ENCODE assay signal across 8 mouse cellular contexts in genomic region chr10:93588796-93589195, GRCm38 (mm10). TPM values are rescaled to one million over a fixed set of nuclear protein-coding genes. Genes with fewer than 3 reads are reported as not detected.
DNase-seq lines count a peak whose midpoint lies in the region; ATAC-seq and TF ChIP-seq lines count a peak whose summit lies in the region.

No protein-coding gene starts in this region.

- peak overlapping the region; percentile 94 for H3K9ac ChIP-seq in heart, embryonic 12.5 days
- peak overlapping the region; percentile 91 for H3K9ac ChIP-seq in ES-Bruce4 (ENCODE audit: low read depth, poor library complexity, severe bottlenecking)
- peak overlapping the region; percentile 73 for H3K9ac ChIP-seq in forebrain, embryonic 11.5 days (ENCODE audit: low read length)
- peak overlapping the region; percentile 96 for H3K9ac ChIP-seq in liver, embryonic 11.5 days (ENCODE audit: low read depth, low read length)

- H3K4me2 ChIP-seq in heart, embryonic 12.5 days: peak overlapping the region; percentile 94
- peak overlapping the region; percentile 70 for H3K4me2 ChIP-seq in forebrain, embryonic 11.5 days (ENCODE audit: low read depth, low read length, severe bottlenecking)
- peak overlapping the region; percentile 98 for H3K4me2 ChIP-seq in liver, embryonic 11.5 days

- no peak for TF ChIP-seq EP300 in ES-Bruce4 (IDR thresholded peaks at IDR 0.05; ENCODE audit: insufficient read depth, low read depth, low read length)

- H3K36me3 ChIP-seq in heart, embryonic 12.5 days: peaks cover 29% of the 10 kb centered on the region
- H3K36me3 ChIP-seq in ES-Bruce4 (ENCODE audit: control insufficient read depth, insufficient read depth, low read length, poor library complexity, severe bottlenecking): peaks cover 29% of the 10 kb centered on the region
- no peaks in the 10 kb centered on the region; the same call in 1 of the 2 replicates for H3K36me3 ChIP-seq in forebrain, embryonic 11.5 days (ENCODE audit: control insufficient read depth, insufficient read depth, low read length)
- H3K36me3 ChIP-seq in liver, embryonic 11.5 days (ENCODE audit: control insufficient read depth, insufficient read depth, low read length): peaks cover 17% of the 10 kb centered on the region

- 2% methylated on average over 11 of the region's 11 CpGs for WGBS in heart, embryonic 12.5 days
- WGBS in forebrain, embryonic 11.5 days: 2% methylated on average over 11 of the region's 11 CpGs
- WGBS in liver, embryonic 11.5 days: 1% methylated on average over 11 of the region's 11 CpGs

- peaks cover 14% of the 10 kb centered on the region for H3K4me1 ChIP-seq in heart, embryonic 12.5 days (replicated peaks)
- H3K4me1 ChIP-seq in ES-Bruce4 (ENCODE audit: control insufficient read depth, insufficient read depth, low read length): no peaks in the 10 kb centered on the region
- H3K4me1 ChIP-seq in forebrain, embryonic 11.5 days (replicated peaks; ENCODE audit: control insufficient read depth, insufficient read depth, low read length): 0 out of 2 replicates have a peak, but pooled peaks cover 2% of the 10 kb centered on the region
- peaks cover 13% of the 10 kb centered on the region for H3K4me1 ChIP-seq in liver, embryonic 11.5 days (replicated peaks; ENCODE audit: control insufficient read depth, insufficient read depth, low read length)

- peak overlapping the region; percentile 93 for H3K4me3 ChIP-seq in heart, embryonic 12.5 days
- H3K4me3 ChIP-seq in ES-Bruce4 (ENCODE audit: low read depth, low read length): peak overlapping the region; percentile 95
- H3K4me3 ChIP-seq in forebrain, embryonic 11.5 days (ENCODE audit: low read depth, low read length): peak overlapping the region; percentile 61
- H3K4me3 ChIP-seq in liver, embryonic 11.5 days (ENCODE audit: low read depth, low read length): peak overlapping the region; percentile 94

- 0 out of 2 replicates have a peak, but pooled peaks cover 4% of the 10 kb centered on the region for H3K27me3 ChIP-seq in heart, embryonic 12.5 days (replicated peaks)
- no peaks in the 10 kb centered on the region for H3K27me3 ChIP-seq in ES-Bruce4 (ENCODE audit: control insufficient read depth, insufficient read depth, low read length, poor library complexity, severe bottlenecking)
- no peaks in the 10 kb centered on the region for H3K27me3 ChIP-seq in forebrain, embryonic 11.5 days (ENCODE audit: control insufficient read depth, insufficient read depth, low read length)
- no peaks in the 10 kb centered on the region for H3K27me3 ChIP-seq in liver, embryonic 11.5 days (replicated peaks; ENCODE audit: control insufficient read depth, insufficient read depth, low read length)

- H3K27ac ChIP-seq in heart, embryonic 12.5 days (ENCODE audit: poor library complexity, severe bottlenecking): peak overlapping the region; percentile 76
- H3K27ac ChIP-seq in ES-Bruce4 (ENCODE audit: insufficient read depth, low read length): no peak overlapping the region
- H3K27ac ChIP-seq in forebrain, embryonic 11.5 days (ENCODE audit: low read depth, low read length): no peak overlapping the region
- peak overlapping the region; percentile 52 for H3K27ac ChIP-seq in liver, embryonic 11.5 days (ENCODE audit: low read depth, low read length)

- no peaks in the 10 kb centered on the region for H3K9me3 ChIP-seq in heart, embryonic 12.5 days (replicated peaks)
- H3K9me3 ChIP-seq in ES-Bruce4 (replicated peaks; ENCODE audit: control insufficient read depth, insufficient read depth, low read length, poor library complexity, severe bottlenecking): no peaks in the 10 kb centered on the region
- no peaks in the 10 kb centered on the region for H3K9me3 ChIP-seq in forebrain, embryonic 11.5 days (ENCODE audit: control insufficient read depth, low read length)
- H3K9me3 ChIP-seq in liver, embryonic 11.5 days (ENCODE audit: control insufficient read depth, low read length): no peaks in the 10 kb centered on the region

- no peak for ATAC-seq in heart, embryonic 12.5 days (ENCODE audit: insufficient number of reproducible peaks, low FRiP score)
- ATAC-seq in forebrain, embryonic 11.5 days (replicated peaks; ENCODE audit: low FRiP score): peak; percentile 2; the same call in 1 of the 2 replicates
- peak; percentile 40; the same call in 1 of the 2 replicates for ATAC-seq in liver, embryonic 11.5 days (replicated peaks; ENCODE audit: low FRiP score)

- TF ChIP-seq POLR2A in ES-Bruce4 (IDR thresholded peaks at IDR 0.05; ENCODE audit: insufficient read depth, low read length): no peak

- no peak for DNase-seq in heart, adult 9 months (ENCODE audit: low spot score in 2 of 2)
- DNase-seq in forebrain, embryonic 11.5 days (ENCODE audit: low spot score): no peak
- DNase-seq in liver, embryonic 11.5 days (ENCODE audit: low spot score): no peak
- DNase-seq in yolk sac, embryonic 10.5 days (ENCODE audit: low spot score): peak; percentile 11
- DNase-seq in adrenal gland, adult (ENCODE audit: inconsistent age in 2 of 2, low spot score in 1 of 2): no peak
- no peak for DNase-seq in spleen, postnatal 10 days (ENCODE audit: low spot score in 2 of 2)

- no peak for TF ChIP-seq CTCF in ES-Bruce4 (IDR thresholded peaks at IDR 0.05; ENCODE audit: low read depth, low read length)

RNA-seq across cellular contexts. Expression of gene Snrpf, which starts 0.7 kb away (rescaled TPM):
- polyA plus RNA-seq in heart, embryonic 12.5 days (2016; fragmentation: Nextera tagmentation; extraction: Ambion mirVana): 84.8 and 85.4 TPM in 2 replicates
- 67.6 and 73.2 TPM in 2 replicates for polyA plus RNA-seq in ES-Bruce4 (2011; ENCODE audit: insufficient read depth, insufficient read length, low read depth, missing spikeins)
- polyA plus RNA-seq in forebrain, embryonic 11.5 days (2014; fragmentation: Nextera tagmentation; extraction: Ambion mirVana): 155 and 161 TPM in 2 replicates
- 179 and 199 TPM in 2 replicates for polyA plus RNA-seq in liver, embryonic 11.5 days (2014; fragmentation: Nextera tagmentation; extraction: Ambion mirVana)

RNA-seq across cellular contexts. Expression of gene Ccdc38, which starts 48.4 kb away (rescaled TPM):
- 0.21 and 0.26 TPM in 2 replicates for polyA plus RNA-seq in heart, embryonic 12.5 days (2016; fragmentation: Nextera tagmentation; extraction: Ambion mirVana)
- polyA plus RNA-seq in ES-Bruce4 (2011; ENCODE audit: insufficient read depth, insufficient read length, low read depth, missing spikeins): 0.24 and 0.60 TPM in 2 replicates
- polyA plus RNA-seq in forebrain, embryonic 11.5 days (2014; fragmentation: Nextera tagmentation; extraction: Ambion mirVana): 0.31 and 0.45 TPM in 2 replicates
- 0.32 and 0.38 TPM in 2 replicates for polyA plus RNA-seq in liver, embryonic 11.5 days (2014; fragmentation: Nextera tagmentation; extraction: Ambion mirVana)

RNA-seq across cellular contexts. Expression of gene Amdhd1, which starts 49.0 kb away (rescaled TPM):
- polyA plus RNA-seq in heart, embryonic 12.5 days (2016; fragmentation: Nextera tagmentation; extraction: Ambion mirVana): 0.22 and 0.51 TPM in 2 replicates
- polyA plus RNA-seq in ES-Bruce4 (2011; ENCODE audit: insufficient read depth, insufficient read length, low read depth, missing spikeins): 0.37 TPM in 1 of 2 replicates, not detected in the other
- 0.08 and 0.25 TPM in 2 replicates for polyA plus RNA-seq in forebrain, embryonic 11.5 days (2014; fragmentation: Nextera tagmentation; extraction: Ambion mirVana)
- polyA plus RNA-seq in liver, embryonic 11.5 days (2014; fragmentation: Nextera tagmentation; extraction: Ambion mirVana): 6.2 and 7.4 TPM in 2 replicates

RNA-seq across cellular contexts. Expression of gene Ntn4, which starts 51.7 kb away (rescaled TPM):
- polyA plus RNA-seq in heart, embryonic 12.5 days (2016; fragmentation: Nextera tagmentation; extraction: Ambion mirVana): 0.48 and 1.3 TPM in 2 replicates
- 2.2 TPM in 2 replicates for polyA plus RNA-seq in ES-Bruce4 (2011; ENCODE audit: insufficient read depth, insufficient read length, low read depth, missing spikeins)
- polyA plus RNA-seq in forebrain, embryonic 11.5 days (2014; fragmentation: Nextera tagmentation; extraction: Ambion mirVana): 2.9 and 4.4 TPM in 2 replicates
- 0.56 and 0.60 TPM in 2 replicates for polyA plus RNA-seq in liver, embryonic 11.5 days (2014; fragmentation: Nextera tagmentation; extraction: Ambion mirVana)

Comparison
In these comparisons a context has a peak if more than half of its experiments do, and no peak if none do; other contexts are left out.
1. H3K27ac ChIP-seq: peak in heart, embryonic 12.5 days (single experiment) and liver, embryonic 11.5 days (single experiment); none in ES-Bruce4 (single experiment) and forebrain, embryonic 11.5 days (single experiment).
2. Peak in every context shown above with its lines, with median percentiles within 50 percentile points of each other: H3K4me2 ChIP-seq, H3K4me3 ChIP-seq and H3K9ac ChIP-seq.